Mouse (Mus musculus): ENCODE measurements at regions not wholly inside any gene's neighbourhood (a gene's known extent, or its start where the extent isn't known, plus 50 kb on each side); places are given as distances from the start of the nearest gene placed in this dataset.

DNA sequence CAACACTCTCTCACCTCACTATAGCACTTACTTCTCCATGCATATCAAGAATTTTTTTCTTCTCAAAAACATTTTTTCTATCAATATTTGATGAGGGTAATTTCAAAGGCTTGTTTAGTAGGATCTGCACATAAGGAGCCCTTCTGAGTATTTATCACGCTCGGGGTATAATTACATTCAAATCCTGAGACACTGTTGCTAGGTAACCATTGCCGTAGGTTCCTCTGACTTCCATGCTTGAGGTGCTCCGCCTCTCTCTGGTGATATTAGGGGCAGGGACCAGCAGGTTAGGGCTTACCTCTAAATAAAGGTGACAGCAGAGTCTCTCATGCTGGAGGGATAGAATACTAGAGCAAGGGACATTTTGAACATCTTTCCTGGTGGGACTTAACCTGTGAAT is 54.4 kb upstream of the 9630041A04Rik start:
- no peak for DNase-seq (ENCODE audit: low read depth, low spot score)

DNA sequence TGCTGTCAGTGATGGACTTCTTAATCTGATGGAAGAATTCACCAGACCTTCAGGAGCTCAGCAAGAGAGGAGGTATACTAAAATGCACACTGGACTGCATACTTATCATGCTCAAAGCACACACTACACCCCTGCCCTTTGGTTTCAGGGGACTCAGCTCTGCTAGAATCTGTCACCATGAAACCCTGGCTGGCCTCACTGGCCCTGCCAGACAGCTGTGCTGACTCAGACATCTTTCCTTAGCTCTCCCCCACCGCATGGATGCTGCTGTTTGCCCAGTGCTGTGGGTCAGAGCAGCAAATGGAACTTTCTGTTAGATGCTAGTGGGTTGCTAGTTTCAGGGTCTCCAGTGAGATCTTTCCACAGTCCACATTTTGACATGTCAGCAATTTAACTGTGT is 64.9 kb upstream of the 9630041A04Rik start:
- no peak for DNase-seq (ENCODE audit: low read depth, low spot score)

- no peak for DNase-seq (ENCODE audit: low read depth, low spot score)
These were observed 65.6 kb upstream of the 9630041A04Rik start for GRCm38 (mm10) chr9:101796063-101796462.

- no peak for DNase-seq (ENCODE audit: low read depth, low spot score)
These were observed 66.2 kb upstream of the 9630041A04Rik start for GRCm38 (mm10) chr9:101795436-101795835.

- DNase-seq (ENCODE audit: low read depth, low spot score), result no peak
These were observed 70.7 kb upstream of the 9630041A04Rik start for GRCm38 (mm10) chr9:101790936-101791335.

DNA sequence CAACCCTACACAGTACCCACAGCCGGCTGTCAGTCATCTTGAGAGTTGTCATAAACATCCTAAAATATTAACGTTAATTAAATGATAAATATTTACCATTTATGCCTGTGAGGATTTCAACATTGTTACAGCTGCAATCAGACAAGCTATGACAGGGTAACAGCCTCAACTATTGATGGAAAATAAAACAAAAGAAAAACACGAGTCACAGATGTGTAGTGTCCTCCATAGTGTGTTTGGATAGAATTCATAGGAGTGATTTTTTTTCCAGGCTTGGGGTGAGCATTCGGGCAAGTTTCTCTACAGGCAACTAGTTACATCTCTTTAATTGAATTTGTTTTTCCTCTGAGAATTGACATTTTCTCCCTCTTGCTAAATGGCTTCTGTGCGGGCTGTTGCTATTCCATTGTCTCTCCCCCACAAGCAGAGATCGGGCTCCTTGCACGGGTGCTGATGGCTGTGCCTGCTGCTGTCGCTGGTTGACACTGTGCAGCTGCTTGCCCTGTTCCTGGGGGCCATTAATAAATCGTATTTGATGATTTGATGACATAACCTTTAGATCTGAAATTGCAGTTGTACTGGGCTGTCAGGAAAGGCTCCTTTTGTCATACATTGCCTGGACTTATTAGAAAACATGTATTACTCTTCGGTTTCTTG is 120.6 kb upstream of the 9630041A04Rik start:
- no peak for DNase-seq (ENCODE audit: low read depth, low spot score)

DNA sequence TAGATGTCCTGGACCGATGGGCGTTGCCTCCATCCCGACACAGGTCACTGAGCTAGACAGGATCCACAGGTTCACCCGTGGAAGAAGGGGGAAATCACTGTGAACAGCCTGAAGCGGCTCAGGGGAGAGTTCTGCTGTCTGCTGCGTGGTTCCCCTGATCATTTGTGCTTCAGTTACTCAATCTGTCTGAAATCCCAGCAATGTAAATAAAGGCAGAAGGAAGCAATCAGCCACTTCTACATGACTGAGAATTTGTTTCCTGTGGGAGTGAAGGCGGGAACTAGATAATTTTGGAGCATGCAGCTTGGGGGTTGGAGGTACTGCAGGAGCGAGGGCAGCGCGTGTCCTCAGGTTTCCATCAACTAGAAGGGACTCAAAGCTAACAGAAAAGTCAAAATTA is 122.3 kb upstream of the 9630041A04Rik start:
- DNase-seq (ENCODE audit: low read depth, low spot score), result no peak

DNA sequence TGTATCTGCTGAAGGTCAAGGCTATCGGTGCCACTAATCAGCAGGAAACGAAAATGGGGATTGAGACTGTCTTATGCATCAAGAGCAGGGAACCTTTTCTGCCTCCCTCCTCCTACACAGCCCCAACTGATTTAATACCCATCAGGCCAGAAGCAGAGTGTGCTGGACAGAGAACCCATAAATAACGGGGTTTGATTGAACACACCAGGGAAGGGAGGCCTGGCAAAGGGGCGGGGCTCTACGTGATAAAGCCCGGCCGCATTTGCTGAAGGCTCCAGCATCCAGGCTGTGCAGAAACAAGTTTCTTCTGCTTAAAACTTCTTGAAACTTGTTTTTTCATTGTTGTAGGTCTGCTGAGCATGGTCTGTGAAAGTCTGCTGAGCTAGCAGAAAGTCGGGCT is 127.4 kb upstream of the 9630041A04Rik start:
- no peak for DNase-seq (ENCODE audit: low read depth, low spot score)

DNA sequence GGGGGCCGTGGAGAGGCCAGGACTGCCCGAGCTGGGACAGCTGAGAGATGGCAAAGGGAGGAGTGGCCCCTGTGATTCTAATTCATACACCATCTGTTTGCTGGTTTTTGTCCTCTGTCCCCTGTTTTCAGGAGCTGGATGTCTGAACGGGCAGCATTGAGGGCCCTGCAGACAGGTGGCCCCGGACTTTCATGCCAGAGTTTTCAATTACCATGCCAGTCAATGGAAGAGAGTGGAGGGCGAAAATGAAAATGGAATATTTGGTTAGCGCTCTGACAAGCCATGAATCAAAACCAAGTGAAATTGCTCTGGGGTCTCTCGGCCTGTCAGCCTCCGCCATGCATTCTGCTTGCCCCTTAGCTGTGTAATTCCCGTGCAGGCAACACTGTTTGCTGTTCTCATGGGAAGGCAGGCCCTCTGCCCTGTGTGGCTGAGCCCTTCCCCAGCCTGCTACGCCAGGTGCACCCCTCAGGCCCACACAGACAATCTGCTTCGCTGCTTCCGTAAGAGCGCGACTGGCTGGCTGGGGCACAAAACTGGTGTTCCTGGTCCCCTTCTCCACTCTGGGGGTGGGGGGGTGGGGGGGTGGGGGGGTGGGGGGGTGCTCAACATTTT is 127.9 kb upstream of the 9630041A04Rik start:
- DNase-seq (ENCODE audit: low read depth, low spot score), result no peak

DNA sequence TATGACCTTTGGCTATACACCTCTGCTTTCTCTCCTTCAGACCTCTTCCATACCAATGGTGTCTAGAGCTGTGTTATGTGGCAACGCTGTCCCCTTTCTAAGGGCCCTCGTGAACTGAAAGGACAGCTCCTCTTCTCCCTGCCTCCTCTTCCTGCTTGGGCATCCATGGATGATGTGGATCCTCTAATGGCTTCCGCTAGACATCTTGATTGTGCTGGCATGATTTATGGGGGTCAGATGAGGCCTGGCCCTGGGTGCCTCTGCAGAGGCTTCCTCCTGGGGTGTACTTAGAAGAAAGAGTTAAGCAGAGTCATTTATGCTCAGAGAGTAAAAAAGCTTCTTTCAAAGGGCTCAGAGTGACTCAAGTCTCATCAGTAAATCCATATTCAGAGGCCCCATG is 131.5 kb upstream of the 9630041A04Rik start:
- DNase-seq (ENCODE audit: low read depth, low spot score), result no peak

DNA sequence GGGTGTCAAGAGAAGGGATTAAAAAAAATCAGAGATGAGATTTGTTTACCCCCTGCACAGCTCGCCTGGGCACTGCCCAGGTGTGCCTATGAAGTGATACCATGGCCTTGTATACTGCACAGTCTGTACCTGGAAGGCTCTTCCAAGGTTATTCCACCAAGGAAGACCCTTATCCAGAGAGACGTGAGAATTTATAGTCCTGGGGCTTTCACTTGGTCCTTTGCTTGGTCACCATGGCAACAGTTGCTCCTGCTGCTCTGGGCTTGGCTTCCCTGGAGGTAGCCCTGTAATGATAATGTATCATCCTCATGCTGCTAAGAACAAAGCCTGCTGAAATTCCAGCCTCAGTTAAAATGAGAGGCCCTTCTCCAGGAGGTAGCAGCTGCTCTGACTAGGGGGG is 143.7 kb upstream of the 9630041A04Rik start:
- DNase-seq (ENCODE audit: low read depth, low spot score), result no peak

DNA sequence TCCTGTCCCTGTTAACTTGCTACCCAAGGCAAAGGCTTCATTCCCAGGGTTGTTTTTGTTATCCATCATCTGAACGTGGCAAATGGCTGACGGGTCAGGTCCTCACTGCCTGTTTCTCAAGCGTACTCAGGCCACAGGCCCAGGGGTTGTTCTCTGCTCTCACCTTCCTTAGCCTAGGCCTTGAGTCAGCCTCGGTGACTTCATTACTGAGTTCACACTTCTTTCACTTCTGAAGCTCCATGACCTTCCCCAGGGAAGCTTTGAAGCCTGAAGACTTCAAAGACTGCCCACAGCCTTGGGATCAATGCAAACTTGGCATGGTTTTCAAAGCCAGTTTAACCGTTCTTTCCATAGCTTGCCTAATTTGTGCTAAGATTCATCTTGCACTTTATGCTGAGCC is 145.3 kb upstream of the 9630041A04Rik start:
- no peak for DNase-seq (ENCODE audit: low read depth, low spot score)

DNA sequence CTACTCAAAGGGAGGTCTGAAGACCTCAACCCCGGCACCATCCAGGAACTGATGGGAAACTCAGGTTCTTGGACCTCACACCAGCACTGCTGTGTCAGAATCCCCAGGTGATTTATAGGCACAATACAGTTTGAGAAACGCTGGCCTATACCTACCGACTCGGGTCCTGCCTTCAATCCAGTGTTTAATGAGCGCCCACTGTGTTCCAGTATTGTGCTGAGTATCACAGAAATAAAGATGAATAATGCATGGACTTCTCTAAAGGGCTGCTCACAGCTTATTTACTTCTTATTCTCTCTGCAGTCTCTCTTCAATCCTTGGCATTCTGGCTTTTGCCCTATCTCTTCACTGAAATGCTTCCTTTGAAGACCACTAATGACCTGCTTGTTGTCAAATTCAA is 146.8 kb upstream of the 9630041A04Rik start:
- no peak for DNase-seq (ENCODE audit: low read depth, low spot score)

DNA sequence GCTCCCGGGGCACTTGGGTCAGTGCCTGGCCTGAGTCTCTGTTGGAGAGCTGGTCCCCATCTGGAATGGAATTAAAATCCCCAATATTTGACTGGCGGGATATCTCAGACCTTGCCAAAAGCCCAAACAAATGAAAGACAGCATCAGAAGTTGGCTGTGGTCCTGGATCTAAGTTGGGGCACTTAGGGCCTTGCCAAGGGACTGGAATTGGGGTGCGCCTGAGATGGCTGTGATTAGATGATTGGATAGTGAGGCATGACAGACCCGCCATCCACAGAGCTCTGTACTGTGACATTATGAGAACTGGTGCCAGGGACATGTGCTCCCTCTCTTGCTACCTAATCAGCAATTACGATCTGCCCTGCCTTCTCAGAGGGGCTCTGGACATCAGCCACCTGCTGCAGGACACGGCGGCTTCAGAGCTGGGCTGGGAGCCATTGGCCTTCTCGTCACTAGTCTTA is 151.0 kb upstream of the 9630041A04Rik start:
- no peak for DNase-seq (ENCODE audit: low read depth, low spot score)

DNA sequence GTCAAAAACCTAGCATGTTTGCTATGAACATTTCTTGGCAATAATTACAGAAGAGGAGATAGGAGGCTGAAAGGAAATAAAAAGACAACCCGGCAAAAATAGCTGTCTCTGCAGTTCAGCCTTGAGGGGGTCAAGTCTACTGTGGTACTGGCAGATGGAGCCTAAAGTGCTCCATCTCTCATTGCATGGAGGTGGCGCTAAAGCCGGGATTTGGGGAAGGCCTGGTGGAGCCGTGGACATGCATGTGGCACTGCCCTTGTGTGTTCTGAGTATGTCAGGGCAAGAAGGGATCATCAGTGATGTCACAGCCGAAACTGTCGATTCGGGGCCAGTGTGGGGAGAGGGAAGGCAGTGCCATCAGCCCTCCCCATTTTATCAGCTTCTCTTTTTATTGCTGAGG is 161.3 kb upstream of the 9630041A04Rik start:
- DNase-seq (ENCODE audit: low read depth, low spot score), result no peak

- DNase-seq (ENCODE audit: low read depth, low spot score), result no peak
These were observed 167.6 kb upstream of the 9630041A04Rik start for GRCm38 (mm10) chr9:101694054-101694453.

DNA sequence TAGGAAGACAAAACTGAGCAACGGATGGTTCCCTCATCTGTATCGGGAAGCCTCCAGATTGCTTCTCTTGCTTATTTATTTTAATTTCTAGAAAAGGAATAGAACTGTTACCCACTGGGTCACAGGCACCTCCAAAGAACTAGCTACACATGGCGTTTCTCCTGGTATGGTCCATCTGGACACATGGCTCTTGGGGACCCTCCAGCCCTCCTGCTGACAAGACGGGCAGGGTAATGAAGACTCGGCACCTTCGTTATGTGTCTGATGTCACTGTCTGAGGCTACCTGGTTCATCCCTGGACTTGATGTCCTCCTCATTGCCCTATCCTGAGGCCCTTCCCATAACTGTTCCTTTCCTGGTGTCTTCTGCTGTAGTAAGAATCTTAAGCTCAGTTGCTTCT is 170.3 kb upstream of the 9630041A04Rik start:
- DNase-seq (ENCODE audit: low read depth, low spot score), result no peak

- DNase-seq (ENCODE audit: low read depth, low spot score), result no peak
These were observed 170.7 kb upstream of the 9630041A04Rik start for GRCm38 (mm10) chr9:101690916-101691315.

DNA sequence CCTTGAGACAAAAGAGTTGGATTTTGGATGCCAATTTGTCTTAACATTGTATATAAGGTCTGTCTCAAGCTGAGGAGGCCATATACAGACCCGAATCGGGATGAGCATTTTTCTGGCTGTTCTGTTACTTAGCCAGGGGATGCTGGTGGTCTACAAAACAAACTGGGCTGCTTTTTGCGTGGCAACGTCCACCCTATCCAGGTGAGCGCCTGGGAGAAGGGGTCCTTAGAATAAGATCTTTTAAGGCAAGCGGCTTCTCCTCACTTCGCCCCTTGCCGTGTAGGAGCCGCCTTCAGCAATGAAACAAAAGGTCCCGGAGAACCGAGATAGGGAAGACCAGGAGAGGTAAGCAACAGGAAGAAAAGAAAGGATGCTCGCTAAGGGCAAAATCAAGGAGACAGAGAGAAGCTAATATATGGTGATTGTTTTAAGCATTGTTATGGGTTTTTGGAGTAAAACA is 171.2 kb upstream of the 9630041A04Rik start:
- no peak for DNase-seq (ENCODE audit: low read depth, low spot score)

GRCm38 (mm10) chr9:101689532-101690401 is 171.9 kb upstream of the 9630041A04Rik start:
- peak; percentile 27 for DNase-seq (ENCODE audit: low read depth, low spot score)

GRCm38 (mm10) chr9:101687226-101687625 is 174.4 kb upstream of the 9630041A04Rik start:
- no peak for DNase-seq (ENCODE audit: low read depth, low spot score)

DNA sequence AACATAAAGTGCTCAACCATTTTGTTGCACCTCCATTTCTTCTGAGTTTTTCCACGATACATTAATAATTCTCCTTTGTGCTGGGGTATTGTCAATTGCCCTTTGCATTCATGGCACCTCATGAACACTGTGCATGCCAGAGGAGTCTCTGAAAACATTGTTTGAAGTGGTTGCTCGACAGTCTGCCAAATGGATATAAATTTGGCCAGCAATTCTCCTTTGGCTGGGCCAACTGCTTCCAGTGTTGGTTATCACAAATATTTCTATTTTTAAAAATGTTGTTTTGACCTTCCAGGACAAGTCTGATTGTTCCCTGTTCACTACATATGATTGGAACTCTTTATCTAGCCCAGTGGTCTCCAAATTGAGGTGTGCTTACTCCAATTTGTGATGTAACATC is 184.1 kb upstream of the 9630041A04Rik start:
- DNase-seq (ENCODE audit: low read depth, low spot score), result no peak
